Mouse (Mus musculus) erythroblast, embryonic 14.5 days (primary cell): ENCODE data around the gene Dock10.

Experiments
- GATA1 ChIP-seq: IDR thresholded peaks from 2 replicates; pipeline ENCODE4 v1.6.1; 2012; ENCODE audit warnings: low read length, inconsistent platforms, mixed read lengths
- TAL1 ChIP-seq: IDR thresholded peaks from 3 replicates; pipeline ENCODE4 v1.6.1; 2012; ENCODE audit warnings: low read length, inconsistent platforms, mixed read lengths

- TF ChIP-seq GATA1 (no peak), TAL1 (no peak)
Measured at GRCm38 (mm10) chr1:80628054-80628453, 130.3 kb downstream of the Dock10 start.
